Comparison of ENCODE assay signal across 11 mouse cellular contexts in genomic region chr7:46097319-46097783, GRCm38 (mm10). TPM values are rescaled to one million over a fixed set of nuclear protein-coding genes. Genes with fewer than 3 reads are reported as not detected.
DNase-seq lines count a peak whose midpoint lies in the region; ATAC-seq and TF ChIP-seq lines count a peak whose summit lies in the region.
"Had no signal": no experiment of that assay in that cellular context is flagged by ENCODE, and none has a peak within 500 bp of the region (broad histone marks: within the 10 kb centered on the region; RNA-seq: fewer than 3 reads in every experiment).

No protein-coding gene starts in this region.

- ATAC-seq in hindbrain, embryonic 14.5 days (ENCODE audit: low FRiP score) = no peak
- no peak for ATAC-seq in hindbrain, embryonic 12.5 days (ENCODE audit: low FRiP score)
- no peak for ATAC-seq in liver, postnatal 0 days
- ATAC-seq: liver, embryonic 12.5 days had no signal

- TF ChIP-seq EP300 in liver, postnatal 0 days (IDR thresholded peaks at IDR 0.05; ENCODE audit: low read depth) = no peak

- H3K9ac ChIP-seq in hindbrain, embryonic 14.5 days = no peak overlapping the region
- H3K9ac ChIP-seq in hindbrain, embryonic 12.5 days = no peak overlapping the region
- H3K9ac ChIP-seq in liver, postnatal 0 days (replicated peaks) = no peak overlapping the region
- H3K9ac ChIP-seq: liver, embryonic 12.5 days had no signal

- intact Hi-C loops in gastrocnemius, postnatal 14 days (cut with DNase I; ENCODE audit: low total_unique reads) = loop anchor here (5.0 kb wide), 2 partner anchors 85 to 105 kb away; partner anchors contain the start of gene Abcc8
- intact Hi-C loops in heart, postnatal 10 days (cut with DNase I) = loop anchor here (2.0 to 10.0 kb wide), 4 partner anchors 37 to 510 kb away; partner anchors contain the start of gene Myod1

- 57% methylated on average over 4 of the region's 4 CpGs for whole genome bisulfite sequencing in hindbrain, embryonic 14.5 days
- WGBS in hindbrain, embryonic 12.5 days = 64% methylated on average over 4 of the region's 4 CpGs
- WGBS in liver, postnatal 0 days (ENCODE audit: insufficient replicate concordance) = 60% methylated on average over 4 of the region's 4 CpGs
- WGBS in lung, adult 2 months = 48% methylated on average over 4 of the region's 4 CpGs

- H3K4me3 ChIP-seq in hindbrain, embryonic 14.5 days (replicated peaks; ENCODE audit: low read length) = no peak overlapping the region
- H3K4me3 ChIP-seq in hindbrain, embryonic 12.5 days = no peak overlapping the region
- H3K4me3 ChIP-seq in liver, postnatal 0 days (ENCODE audit: low read depth, low read length) = no peak overlapping the region
- no peak overlapping the region for H3K4me3 ChIP-seq in lung, adult 2 months (replicated peaks; ENCODE audit: extremely low read depth, low read depth, low read length)
- H3K4me3 ChIP-seq: liver, embryonic 12.5 days; myocyte had no signal

- DNase-seq in hindbrain, embryonic 14.5 days (ENCODE audit: low spot score) = no peak
- peak; percentile 43 to 44 for DNase-seq in cerebellum, postnatal 25 days
- peak; percentile 45 for DNase-seq in gastrocnemius, postnatal 14 days
- peak; percentile 64 to 71 for DNase-seq in heart, postnatal 10 days
- no peak for DNase-seq in liver, postnatal 0 days
- no peak for DNase-seq in lung, adult 2 months
- DNase-seq: adrenal gland, postnatal 36 days; kidney, postnatal 10 days had no signal

- no peaks in the 10 kb centered on the region for H3K9me3 ChIP-seq in hindbrain, embryonic 14.5 days (ENCODE audit: control insufficient read depth, low read length)
- no peaks in the 10 kb centered on the region for H3K9me3 ChIP-seq in hindbrain, embryonic 12.5 days (replicated peaks)
- no peaks in the 10 kb centered on the region for H3K9me3 ChIP-seq in liver, postnatal 0 days (ENCODE audit: low read length)
- H3K9me3 ChIP-seq: liver, embryonic 12.5 days had no signal

- H3K36me3 ChIP-seq in hindbrain, embryonic 14.5 days (replicated peaks; ENCODE audit: control insufficient read depth, insufficient read depth) = no peaks in the 10 kb centered on the region
- H3K36me3 ChIP-seq in hindbrain, embryonic 12.5 days = no peaks in the 10 kb centered on the region
- H3K36me3 ChIP-seq in liver, postnatal 0 days (replicated peaks; ENCODE audit: insufficient read depth, low read length) = no peaks in the 10 kb centered on the region
- H3K36me3 ChIP-seq: liver, embryonic 12.5 days had no signal

- H3K27ac ChIP-seq in hindbrain, embryonic 14.5 days = no peak overlapping the region
- H3K27ac ChIP-seq in hindbrain, embryonic 12.5 days = no peak overlapping the region
- H3K27ac ChIP-seq in liver, postnatal 0 days (ENCODE audit: low read depth) = no peak overlapping the region
- H3K27ac ChIP-seq: liver, embryonic 12.5 days had no signal

- no peaks in the 10 kb centered on the region for H3K27me3 ChIP-seq in hindbrain, embryonic 14.5 days (ENCODE audit: control insufficient read depth, insufficient read depth, low read length)
- H3K27me3 ChIP-seq in hindbrain, embryonic 12.5 days = peaks cover 30% of the 10 kb centered on the region
- H3K27me3 ChIP-seq in liver, postnatal 0 days (ENCODE audit: insufficient read depth, low read length) = peaks cover 20% of the 10 kb centered on the region

- H3K4me2 ChIP-seq in hindbrain, embryonic 14.5 days (replicated peaks) = peak overlapping the region; percentile 12; the same call in 1 of the 2 replicates
- no peak overlapping the region for H3K4me2 ChIP-seq in hindbrain, embryonic 12.5 days (replicated peaks)
- no peak overlapping the region for H3K4me2 ChIP-seq in liver, postnatal 0 days (ENCODE audit: low read depth, low read length)
- H3K4me2 ChIP-seq: liver, embryonic 12.5 days had no signal

- no peak for TF ChIP-seq POLR2A in lung, adult 2 months (IDR thresholded peaks at IDR 0.05; ENCODE audit: borderline replicate concordance, extremely low read depth, low read depth, low read length)

- H3K4me1 ChIP-seq in hindbrain, embryonic 14.5 days (replicated peaks; ENCODE audit: control insufficient read depth, insufficient read depth, low read length) = peaks cover 3% of the 10 kb centered on the region; the same call in 1 of the 2 replicates
- H3K4me1 ChIP-seq in hindbrain, embryonic 12.5 days = peaks cover 5% of the 10 kb centered on the region; the same call in 1 of the 2 replicates
- 0 out of 2 replicates have a peak, but pooled peaks cover 4% of the 10 kb centered on the region for H3K4me1 ChIP-seq in liver, postnatal 0 days (ENCODE audit: insufficient read depth)
- no peaks in the 10 kb centered on the region for H3K4me1 ChIP-seq in lung, adult 2 months (ENCODE audit: control insufficient read depth, insufficient read depth, low read length)

- TF ChIP-seq CTCF in liver, postnatal 0 days (IDR thresholded peaks at IDR 0.05; ENCODE audit: low read depth) = no peak
- no peak for TF ChIP-seq CTCF in lung, adult 2 months (IDR thresholded peaks at IDR 0.05; ENCODE audit: insufficient read depth, low read length)

RNA-seq across cellular contexts. Expression of gene Kcnj11, which starts 3.2 kb away (rescaled TPM):
- polyA plus RNA-seq in hindbrain, embryonic 14.5 days (2014; fragmentation: Nextera tagmentation; extraction: Ambion mirVana) = 1.2 and 1.5 TPM in 2 replicates
- polyA plus RNA-seq in hindbrain, embryonic 12.5 days (2016; fragmentation: Nextera tagmentation; extraction: Ambion mirVana) = 0.51 and 0.61 TPM in 2 replicates
- 10 to 100 TPM; 70.7 to 71.9 TPM for total RNA-seq in gastrocnemius, postnatal 14 days (2021)
- total RNA-seq in heart, postnatal 10 days (2021) = 10 to 100 TPM; 77.5 to 85.1 TPM
- not detected in 2 replicates for polyA plus RNA-seq in liver, postnatal 0 days (2015; fragmentation: Nextera tagmentation; extraction: Ambion mirVana)
- polyA plus RNA-seq in lung, adult 2 months (2012; rRNA removed) = 4.9 and 5.3 TPM in 2 replicates
- polyA plus RNA-seq: liver, embryonic 12.5 days had no signal

Comparison
In these comparisons a context has a peak if more than half of its experiments do, and no peak if none do; other contexts are left out.
1. DNase-seq: peak in cerebellum, postnatal 25 days (2 of 2), gastrocnemius, postnatal 14 days (single experiment) and heart, postnatal 10 days (2 of 2); none in hindbrain, embryonic 14.5 days (single experiment), liver, postnatal 0 days (single experiment) and lung, adult 2 months (single experiment).